Mouse (Mus musculus): ENCODE data around the gene Fbh1.
"Not testable (repeated sequence)": the region's sequence is repeated elsewhere in the genome, so short reads cannot be mapped to it uniquely, and the experiment has no call there.

Gene Fbh1

DNA sequence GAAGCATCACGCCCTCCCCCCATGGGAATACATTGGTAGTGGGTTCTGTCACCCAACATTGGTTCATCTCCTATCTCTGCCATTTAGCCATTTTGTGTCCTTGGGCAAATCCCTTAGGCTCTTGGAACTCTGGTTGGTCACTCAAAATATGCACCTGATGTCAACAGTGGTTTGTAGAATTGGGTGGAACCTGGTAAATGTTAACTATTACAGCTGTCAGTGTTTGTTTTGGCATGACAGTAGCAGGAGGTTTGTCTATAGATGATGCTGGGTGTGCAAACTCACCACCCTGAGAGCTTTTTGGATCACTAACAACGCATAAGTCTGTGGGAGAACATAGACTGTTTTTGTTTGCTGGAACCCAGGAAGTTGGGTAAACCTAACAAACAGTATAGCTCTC is 58.8 kb downstream of the Fbh1 start:
- no peak for DNase-seq (ENCODE audit: low spot score)

DNA sequence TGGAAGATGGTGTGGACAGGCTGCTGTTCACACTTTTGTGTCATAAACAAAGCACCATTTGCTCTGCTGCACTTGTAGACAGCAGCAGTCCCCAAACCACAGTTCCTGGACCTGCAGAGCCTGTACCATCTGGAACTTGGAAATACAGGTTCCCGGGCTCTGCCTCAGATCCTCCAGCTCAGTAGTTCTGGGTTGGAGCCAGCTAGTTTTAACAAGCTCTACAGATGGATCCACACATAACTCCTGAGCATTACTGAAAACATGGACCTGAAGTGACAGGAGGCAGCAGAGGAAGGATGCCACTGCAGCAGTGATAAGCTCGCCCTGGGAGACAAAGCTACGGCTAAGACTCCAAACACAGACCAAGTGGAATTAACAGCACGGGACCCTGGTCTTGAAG is 62.8 kb downstream of the Fbh1 start:
- no peak for DNase-seq (ENCODE audit: low spot score)

DNA sequence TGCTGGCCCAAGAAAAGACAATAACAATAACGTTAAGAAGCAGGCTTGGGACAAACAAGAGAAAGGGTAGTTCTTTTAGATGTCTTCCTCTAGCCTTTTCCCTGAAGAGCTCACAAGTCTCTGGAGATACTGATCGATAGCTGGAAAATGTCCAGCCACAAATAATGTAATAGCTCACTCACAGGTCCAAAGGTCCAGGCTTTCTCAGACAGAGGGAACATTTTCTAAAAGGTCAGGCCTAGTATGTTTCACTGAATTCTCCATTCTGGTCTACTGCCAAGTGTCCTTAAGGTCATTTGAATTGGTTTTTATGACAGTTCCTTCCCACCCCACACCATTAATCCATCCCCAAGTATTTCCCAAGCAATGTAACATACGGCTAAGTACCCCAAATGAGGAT is 64.4 kb downstream of the Fbh1 start:
- DNase-seq (ENCODE audit: low spot score) = no peak

DNA sequence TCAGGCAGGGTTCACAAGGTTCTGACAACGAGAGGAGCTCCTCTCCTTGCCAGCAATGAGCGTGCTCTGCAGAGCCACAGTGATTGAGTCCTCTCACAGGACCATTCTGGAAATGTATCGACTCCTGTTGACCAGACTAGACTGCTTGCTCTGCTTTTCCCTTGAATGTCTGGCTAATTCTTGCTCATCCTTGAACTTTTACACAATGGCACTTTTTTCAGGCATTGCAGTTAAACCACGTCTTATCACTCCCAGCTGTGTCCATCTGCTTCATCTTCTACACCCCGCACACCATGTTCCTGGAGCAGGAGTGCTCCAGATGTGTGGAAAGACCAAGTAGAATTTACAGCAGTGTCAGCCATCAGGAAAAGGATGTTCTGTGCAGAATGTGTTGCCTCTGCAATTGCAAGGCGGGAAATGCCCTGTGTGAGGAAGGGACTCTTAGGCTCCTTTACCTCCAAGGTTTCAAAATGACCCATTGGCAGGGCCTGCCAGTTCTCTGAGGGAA is 64.8 kb downstream of the Fbh1 start:
- no peak for DNase-seq (ENCODE audit: low spot score)

DNA sequence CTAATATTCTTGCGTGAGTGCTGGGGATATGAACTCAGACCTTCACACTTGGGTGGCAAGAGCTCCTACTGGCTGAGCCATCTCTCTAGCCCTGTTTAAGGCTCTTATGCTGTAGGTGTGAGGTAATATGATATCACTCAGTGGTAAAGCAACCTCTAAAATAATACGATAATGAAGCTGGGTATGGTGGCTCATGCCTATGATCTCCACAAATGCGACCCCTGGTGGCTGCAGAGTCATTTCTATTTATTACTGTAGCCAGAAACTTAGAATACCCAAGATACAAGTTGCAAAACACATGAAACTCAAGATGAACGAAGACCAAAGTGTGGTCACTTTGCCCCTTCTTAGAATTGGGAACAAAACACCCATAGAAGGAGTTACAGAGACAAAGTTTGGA is 67.3 kb downstream of the Fbh1 start:
- DNase-seq (ENCODE audit: low spot score) = not testable (repeated sequence)

DNA sequence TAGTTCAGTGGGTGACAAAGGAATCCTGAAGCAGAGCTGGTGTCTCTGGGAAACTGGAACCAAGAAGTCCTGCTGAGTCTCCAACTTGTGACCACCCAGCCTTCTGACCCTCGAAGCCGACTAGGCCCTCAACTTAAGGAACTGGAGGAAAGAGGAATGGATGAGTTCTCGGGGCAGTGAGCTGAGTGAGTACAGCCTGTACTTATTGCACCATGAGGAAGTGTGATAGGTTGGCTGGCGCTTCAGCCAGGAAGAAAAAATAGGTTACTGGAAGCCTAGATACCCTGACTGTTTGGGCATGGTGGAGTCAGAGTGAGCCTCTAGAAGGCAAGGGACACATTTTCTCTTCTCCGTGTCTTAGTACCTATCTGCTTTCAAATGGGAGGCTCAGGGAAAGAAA is 68.8 kb downstream of the Fbh1 start:
- DNase-seq (ENCODE audit: low spot score) = no peak

DNA sequence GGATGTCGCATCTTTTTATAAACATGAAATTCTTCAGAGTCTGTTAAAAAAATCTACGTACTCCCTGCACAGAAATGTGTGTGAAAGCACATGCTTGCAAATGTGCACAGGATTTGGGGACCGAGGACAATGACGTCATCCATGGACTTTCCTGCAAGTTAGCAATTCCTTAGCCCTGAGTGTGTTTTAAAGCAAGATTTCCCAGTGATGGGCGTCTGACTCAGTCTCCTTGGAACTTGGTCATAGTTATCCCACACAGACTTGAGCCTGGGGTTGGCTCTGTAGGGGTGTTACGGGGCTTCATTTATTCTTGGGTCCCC is 70.7 kb downstream of the Fbh1 start:
- DNase-seq (ENCODE audit: low spot score) = no peak

DNA sequence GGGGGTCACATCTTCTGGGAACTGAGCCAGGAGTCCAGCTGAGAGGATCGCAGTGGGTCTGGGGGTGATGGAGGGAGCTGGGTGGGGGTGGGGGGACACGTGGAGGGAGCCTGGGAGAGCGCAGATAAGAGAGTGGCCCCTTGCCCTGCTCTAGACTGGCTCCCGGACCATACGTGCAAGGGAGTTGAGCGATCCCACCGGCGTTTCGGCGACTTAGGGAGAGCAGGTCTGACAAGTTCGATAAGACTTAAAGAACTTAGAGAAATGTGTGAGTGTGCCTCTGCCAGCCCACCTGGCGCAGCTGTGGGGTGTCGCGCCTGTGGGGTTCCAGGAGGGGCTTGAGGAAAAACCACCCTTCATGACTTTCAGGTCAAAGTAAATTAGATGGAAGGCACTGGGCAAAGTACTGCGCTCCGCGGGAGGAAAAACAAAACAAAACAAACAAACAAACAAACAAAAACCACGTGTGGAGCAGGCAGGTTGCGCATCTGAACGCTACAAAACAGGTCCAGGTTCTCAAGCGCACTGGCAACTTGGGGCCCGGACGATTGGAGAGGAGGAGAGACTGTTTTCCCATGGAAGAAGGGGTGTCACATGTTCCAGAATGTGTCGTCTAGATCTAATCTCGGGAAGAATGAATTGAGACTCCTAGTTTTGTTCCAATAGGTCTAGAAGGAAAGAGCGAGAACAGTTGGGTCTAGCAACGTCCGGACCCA is 71.2 kb downstream of the Fbh1 start:
- no peak for DNase-seq (ENCODE audit: low spot score)

DNA sequence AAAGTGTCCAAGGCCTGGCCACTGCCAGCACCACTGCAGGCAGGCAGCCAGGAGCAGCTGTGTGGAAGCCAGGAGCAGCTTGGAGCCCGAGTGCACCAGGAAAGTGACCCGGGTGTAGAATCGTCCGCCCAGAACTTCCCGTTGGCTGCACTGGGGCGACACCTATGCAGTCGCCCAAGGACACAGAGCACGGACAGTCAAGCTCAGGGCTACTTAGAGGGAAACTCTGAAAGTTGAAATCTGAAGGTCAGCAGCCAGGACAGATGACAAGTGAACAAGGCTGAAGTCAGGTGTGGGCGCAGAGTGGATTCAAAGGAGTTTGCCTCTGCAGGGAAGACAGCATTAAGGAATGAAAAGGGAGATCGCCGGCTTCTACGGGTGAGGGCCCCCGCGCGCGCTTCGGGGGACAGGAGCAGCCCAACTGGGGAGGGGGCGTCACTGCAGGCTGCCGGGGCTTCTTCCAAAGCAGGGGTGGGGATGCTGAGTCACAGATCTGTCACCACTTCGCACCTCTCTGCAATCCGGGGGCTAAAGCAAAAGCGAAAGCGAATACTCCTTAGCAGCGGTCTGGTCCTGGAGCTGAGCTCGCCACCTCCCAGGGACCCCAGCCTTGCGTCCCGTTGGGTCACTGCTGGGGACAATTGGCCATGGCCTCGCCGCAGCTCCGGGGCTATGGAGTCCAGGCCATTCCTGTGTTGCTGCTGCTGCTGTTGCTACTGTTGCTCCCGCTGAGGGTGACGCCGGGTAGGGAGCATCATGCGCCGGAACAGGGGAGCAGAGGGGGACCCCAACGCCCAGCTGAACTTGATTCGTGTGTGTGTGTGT is 72.0 kb downstream of the Fbh1 start, which contains the start of gene Il15ra:
Gene Il15ra, plus strand, starts transcription at position 90 of the 825 bp plus-strand sequence.
- peak; percentile 77 for DNase-seq (ENCODE audit: low spot score)

DNA sequence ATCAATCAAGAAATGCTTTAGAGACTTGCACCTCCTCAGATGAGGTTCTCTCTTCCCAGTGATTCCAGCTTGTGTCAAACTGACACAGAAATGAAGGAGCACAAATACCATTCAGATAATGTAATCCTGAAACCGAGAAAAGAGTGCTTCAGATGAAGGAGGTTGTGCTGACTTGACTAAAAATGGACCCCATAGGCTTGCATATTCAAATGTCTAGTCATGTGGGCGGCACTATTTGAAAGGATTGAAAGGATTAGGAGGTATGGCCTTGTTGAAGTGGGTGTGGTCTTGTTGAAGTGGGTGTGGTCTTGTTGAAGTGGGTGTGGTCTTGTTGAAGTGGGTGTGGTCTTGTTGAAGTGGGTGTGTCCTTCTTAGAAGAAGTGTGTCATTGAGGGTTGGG is 77.5 kb downstream of the Fbh1 start:
- DNase-seq (ENCODE audit: low spot score) = no peak

DNA sequence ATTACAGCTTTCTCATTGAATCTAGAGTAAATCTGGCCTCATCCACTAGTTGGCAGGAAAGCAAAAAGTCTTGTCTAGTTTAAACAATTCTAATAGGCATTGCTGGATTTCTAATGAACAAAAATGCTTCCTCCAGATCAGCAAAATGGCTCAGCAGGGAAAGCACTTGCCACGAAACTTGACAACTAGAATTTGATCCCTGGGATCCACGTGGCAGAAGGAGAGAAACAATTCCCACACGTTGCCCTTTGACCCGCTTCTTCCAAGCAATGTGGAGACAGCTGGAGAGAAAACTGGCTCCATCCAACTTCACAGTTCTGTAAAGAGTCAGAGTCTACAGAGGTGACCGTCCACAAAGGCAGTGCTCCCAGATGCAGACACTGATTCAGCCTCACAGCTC is 78.4 kb downstream of the Fbh1 start:
- DNase-seq (ENCODE audit: low spot score) = no peak

DNA sequence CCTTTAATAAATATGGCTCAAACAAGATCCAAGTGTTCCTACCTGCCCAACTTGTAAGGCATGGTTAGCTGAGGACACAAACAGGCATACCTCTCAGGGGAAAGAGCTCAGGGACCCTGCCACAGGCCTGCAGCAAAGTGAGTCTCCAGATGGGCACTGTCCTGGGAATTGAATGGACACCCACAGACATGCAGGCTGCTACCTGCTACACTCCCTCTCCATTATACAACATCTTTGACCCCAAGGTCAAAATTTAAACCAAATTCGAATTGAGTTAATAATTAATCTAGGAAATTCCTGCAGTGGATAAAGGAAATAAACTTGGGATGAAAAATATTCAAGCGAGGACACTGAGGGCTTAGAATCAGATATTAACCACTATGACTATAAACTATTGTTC is 81.5 kb downstream of the Fbh1 start:
- no peak for DNase-seq (ENCODE audit: low spot score)

DNA sequence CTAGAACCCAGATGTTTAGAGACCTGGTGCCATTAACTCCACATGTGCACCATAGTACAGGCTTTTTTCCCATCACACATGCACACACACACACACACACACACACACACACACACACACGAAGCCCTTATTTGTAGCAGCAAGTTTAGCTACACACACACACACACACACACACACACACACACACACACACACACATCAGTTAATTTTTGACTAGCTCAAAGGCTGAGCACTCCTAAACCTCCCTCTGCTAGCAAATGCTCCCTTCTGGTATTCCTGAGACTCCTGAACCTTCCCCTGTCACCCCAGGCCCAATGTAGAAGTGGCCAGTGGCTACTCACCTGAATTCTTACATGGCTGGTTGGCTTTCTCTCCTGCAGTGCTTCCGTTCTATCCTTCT is 83.3 kb downstream of the Fbh1 start:
- DNase-seq (ENCODE audit: low spot score) = no peak

DNA sequence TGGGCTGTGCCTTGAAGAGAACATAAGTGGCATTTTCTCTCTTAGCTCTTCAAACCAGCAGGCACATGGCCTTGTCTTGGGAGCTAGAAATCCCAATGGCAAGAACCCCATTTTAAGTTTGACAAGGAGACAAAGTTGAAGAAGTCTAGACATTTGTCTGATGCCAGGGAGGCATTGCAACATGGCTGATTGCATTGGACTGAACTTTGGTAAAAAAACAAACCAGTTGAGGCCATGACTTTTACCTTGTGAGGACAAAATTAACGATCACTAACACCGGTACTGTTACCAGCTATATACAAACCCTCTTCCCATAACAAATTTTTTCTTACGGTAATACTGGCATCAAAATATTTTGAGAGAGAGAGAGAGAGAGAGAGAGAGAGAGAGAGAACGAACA is 84.0 kb downstream of the Fbh1 start:
- no peak for DNase-seq (ENCODE audit: low spot score)
